Mouse (Mus musculus): ENCODE measurements around the gene Ppp1r9a.
"Not testable (repeated sequence)": the region's sequence is repeated elsewhere in the genome, so short reads cannot be mapped to it uniquely, and the experiment has no call there.

Ppp1r9a gene

GRCm38 (mm10) chr6:4902674-4903324, at the start of gene Ppp1r9a:
Gene Ppp1r9a (plus strand): TSS chr6:4902917.
- no peak for DNase-seq (ENCODE audit: low read depth)

- DNase-seq (ENCODE audit: low read depth): no peak
Observed at GRCm38 (mm10) chr6:4855236-4855635, 47.5 kb upstream of the Ppp1r9a start.

GRCm38 (mm10) chr6:4856919-4857318, 45.8 kb upstream of the Ppp1r9a start:
- DNase-seq (ENCODE audit: low read depth): no peak

- DNase-seq (ENCODE audit: low read depth): no peak
Observed at GRCm38 (mm10) chr6:4884316-4884715, 18.4 kb upstream of the Ppp1r9a start.

- DNase-seq (ENCODE audit: low read depth): no peak
Observed at GRCm38 (mm10) chr6:4889544-4889943, 13.2 kb upstream of the Ppp1r9a start.

GRCm38 (mm10) chr6:4892417-4892816, 10.3 kb upstream of the Ppp1r9a start:
- no peak for DNase-seq (ENCODE audit: low read depth)

GRCm38 (mm10) chr6:4893312-4893711, 9.4 kb upstream of the Ppp1r9a start:
- not testable (repeated sequence) for DNase-seq (ENCODE audit: low read depth)

GRCm38 (mm10) chr6:4899906-4900305, 2.8 kb upstream of the Ppp1r9a start:
- no peak for DNase-seq (ENCODE audit: low read depth)

GRCm38 (mm10) chr6:4903325-4904054, 773 bp downstream of the Ppp1r9a start:
- DNase-seq (ENCODE audit: low read depth): no peak

GRCm38 (mm10) chr6:4904055-4904450, 1.3 kb downstream of the Ppp1r9a start:
- no peak for DNase-seq (ENCODE audit: low read depth)

- DNase-seq (ENCODE audit: low read depth): no peak
Observed at GRCm38 (mm10) chr6:4910042-4910634, 7.4 kb downstream of the Ppp1r9a start.

GRCm38 (mm10) chr6:4918470-4918869, 15.8 kb downstream of the Ppp1r9a start:
- peak; percentile 41 for DNase-seq (ENCODE audit: low read depth)

- peak; percentile 39 for DNase-seq (ENCODE audit: low read depth)
Observed at GRCm38 (mm10) chr6:4923791-4924190, 21.1 kb downstream of the Ppp1r9a start.

- DNase-seq (ENCODE audit: low read depth): no peak
Observed at GRCm38 (mm10) chr6:4925966-4926687, 23.4 kb downstream of the Ppp1r9a start.

- DNase-seq (ENCODE audit: low read depth): no peak
Observed at GRCm38 (mm10) chr6:4930321-4930720, 27.6 kb downstream of the Ppp1r9a start.

GRCm38 (mm10) chr6:4938901-4939300, 36.2 kb downstream of the Ppp1r9a start:
- no peak for DNase-seq (ENCODE audit: low read depth)

GRCm38 (mm10) chr6:4940086-4940485, 37.4 kb downstream of the Ppp1r9a start:
- no peak for DNase-seq (ENCODE audit: low read depth)

- DNase-seq (ENCODE audit: low read depth): no peak
Observed at GRCm38 (mm10) chr6:4940639-4941038, 37.9 kb downstream of the Ppp1r9a start.

GRCm38 (mm10) chr6:4943821-4944220, 41.1 kb downstream of the Ppp1r9a start:
- DNase-seq (ENCODE audit: low read depth): no peak

- DNase-seq (ENCODE audit: low read depth): peak; percentile 3
Observed at GRCm38 (mm10) chr6:4948056-4948455, 45.3 kb downstream of the Ppp1r9a start.

GRCm38 (mm10) chr6:4949701-4950100, 47.0 kb downstream of the Ppp1r9a start:
- no peak for DNase-seq (ENCODE audit: low read depth)

GRCm38 (mm10) chr6:4953028-4953719, 50.5 kb downstream of the Ppp1r9a start:
- no peak for DNase-seq (ENCODE audit: low read depth)

All from 416B (cell line).